Mouse (Mus musculus): ENCODE data around the gene Ggta1. TPM values are rescaled to one million over a fixed set of nuclear protein-coding genes. Genes with fewer than 3 reads are reported as not detected.
A peak's percentile ranks its signal among the peaks of the same experiment; 100 is the strongest.

Gene Ggta1
- not detected in 2 replicates for polyA plus RNA-seq (2012; ENCODE audit: insufficient read depth, insufficient read length, low replicate concordance, missing spikeins)

DNA sequence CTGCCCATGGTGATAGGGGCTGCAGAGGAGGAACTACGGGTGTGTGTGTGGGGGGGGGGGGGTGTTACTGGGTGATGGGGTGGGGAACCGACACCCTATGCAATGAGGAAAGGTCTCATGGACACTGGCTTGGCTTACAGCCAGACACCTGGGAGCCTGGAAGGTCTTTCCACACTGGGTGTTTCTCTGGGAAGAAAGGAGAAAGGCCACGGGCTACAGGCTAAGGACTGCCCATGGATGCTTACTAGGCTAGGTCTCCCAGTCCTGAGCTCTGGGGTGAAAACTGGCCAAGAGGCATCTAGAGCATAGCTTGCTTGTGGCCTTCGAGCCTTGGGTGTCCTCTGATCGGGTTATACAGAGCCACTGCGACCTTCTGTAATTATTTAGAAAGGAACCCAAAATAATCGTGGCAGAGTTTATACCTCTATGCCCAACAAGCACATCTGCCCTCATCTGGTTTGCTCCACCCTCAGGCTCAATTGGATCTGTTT lies at the start of gene Ggta1:
Gene Ggta1 (minus strand): TSS at position 441 of the 491 bp plus-strand sequence.
- Histone ChIP-seq H3K27ac (ENCODE audit: insufficient read depth, low read depth, low read length) (no peak within 1 kb of the TSS), H3K4me1 (ENCODE audit: control insufficient read depth, insufficient read depth, low read length) (peaks cover 14% of the 10 kb centered on the region), H3K4me3 (ENCODE audit: insufficient read depth, low read depth, low read length) (peak within 1 kb of the TSS; percentile 37)
- TF ChIP-seq CTCF (IDR thresholded peaks at IDR 0.05; ENCODE audit: insufficient read depth, low read depth, low read length) (no peak), POLR2A (IDR thresholded peaks at IDR 0.05; ENCODE audit: insufficient read depth, low read depth, low read length) (no peak)
- WGBS: 41% methylated on average over 7 of the region's 7 CpGs

- TF ChIP-seq POLR2A (IDR thresholded peaks at IDR 0.05; ENCODE audit: insufficient read depth, low read depth, low read length) (no peak), CTCF (IDR thresholded peaks at IDR 0.05; ENCODE audit: insufficient read depth, low read depth, low read length) (no peak)
- Histone ChIP-seq H3K4me3 (ENCODE audit: insufficient read depth, low read depth, low read length) (no peak overlapping the region), H3K4me1 (ENCODE audit: control insufficient read depth, insufficient read depth, low read length) (peaks cover 20% of the 10 kb centered on the region), H3K27ac (ENCODE audit: insufficient read depth, low read depth, low read length) (no peak overlapping the region)
- 94% methylated on average over 4 of the region's 4 CpGs for WGBS
Measured at GRCm38 (mm10) chr2:35512226-35512625, 49.2 kb upstream of the Ggta1 start.

DNA sequence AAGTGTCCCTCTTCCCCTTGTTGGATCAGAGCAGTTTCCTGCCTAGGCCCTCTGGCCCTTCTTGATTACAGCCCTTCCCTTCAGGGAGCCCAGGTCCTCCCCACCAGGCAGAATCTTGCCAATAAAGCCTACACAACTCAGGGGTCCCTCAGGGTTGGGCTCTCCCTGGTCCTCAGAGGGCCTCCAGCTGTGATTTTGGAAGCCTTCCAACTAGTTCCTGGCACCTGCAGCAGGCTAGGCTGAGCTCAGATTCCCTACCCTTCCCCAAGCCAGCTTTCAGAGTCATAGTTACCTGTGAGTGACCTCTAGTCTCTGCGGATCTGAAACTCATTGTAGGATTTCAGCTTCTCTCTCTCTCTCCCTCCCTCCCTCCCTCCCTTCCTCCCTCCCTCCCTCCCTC lies 47.9 kb upstream of the Ggta1 start:
- no peak for TF ChIP-seq CTCF (IDR thresholded peaks at IDR 0.05; ENCODE audit: insufficient read depth, low read depth, low read length)
- no peak for TF ChIP-seq POLR2A (IDR thresholded peaks at IDR 0.05; ENCODE audit: insufficient read depth, low read depth, low read length)
- H3K27ac ChIP-seq (ENCODE audit: insufficient read depth, low read depth, low read length): no peak overlapping the region
- 67% methylated on average over 1 of the region's 1 CpGs for WGBS

GRCm38 (mm10) chr2:35509888-35510287 lies 46.9 kb upstream of the Ggta1 start:
- H3K27ac ChIP-seq (ENCODE audit: insufficient read depth, low read depth, low read length): no peak overlapping the region
- no peak overlapping the region for H3K4me3 ChIP-seq (ENCODE audit: insufficient read depth, low read depth, low read length)
- TF ChIP-seq CTCF (IDR thresholded peaks at IDR 0.05; ENCODE audit: insufficient read depth, low read depth, low read length) (no peak), POLR2A (IDR thresholded peaks at IDR 0.05; ENCODE audit: insufficient read depth, low read depth, low read length) (no peak)
- WGBS: 94% methylated on average over 4 of the region's 4 CpGs
- H3K4me1 ChIP-seq (ENCODE audit: control insufficient read depth, insufficient read depth, low read length): peaks cover 31% of the 10 kb centered on the region

More for the DNA sequence above, 47.9 kb upstream of the Ggta1 start:
- H3K4me3 ChIP-seq (ENCODE audit: insufficient read depth, low read depth, low read length): no peak overlapping the region
- peaks cover 31% of the 10 kb centered on the region for H3K4me1 ChIP-seq (ENCODE audit: control insufficient read depth, insufficient read depth, low read length)

DNA sequence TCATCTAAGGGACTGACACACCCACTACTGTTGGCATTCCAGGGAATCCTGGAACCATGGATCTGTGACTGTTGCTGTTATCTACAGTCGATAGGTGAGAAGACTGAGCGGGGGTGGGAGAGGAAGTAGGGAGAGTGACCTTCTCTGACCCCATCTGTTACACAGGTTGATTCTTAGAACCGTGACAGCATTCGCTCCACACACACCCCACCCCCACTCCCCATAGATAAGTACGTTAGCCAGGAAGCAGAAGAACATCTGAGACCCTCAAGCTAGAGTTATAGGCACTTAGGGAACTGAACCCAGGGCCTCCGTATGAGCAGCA lies 46.3 kb upstream of the Ggta1 start:
- 82% methylated on average over 6 of the region's 6 CpGs for WGBS
- TF ChIP-seq CTCF (IDR thresholded peaks at IDR 0.05; ENCODE audit: insufficient read depth, low read depth, low read length) (no peak), POLR2A (IDR thresholded peaks at IDR 0.05; ENCODE audit: insufficient read depth, low read depth, low read length) (no peak)
- H3K4me1 ChIP-seq (ENCODE audit: control insufficient read depth, insufficient read depth, low read length): peaks cover 30% of the 10 kb centered on the region
- no peak overlapping the region for H3K27ac ChIP-seq (ENCODE audit: insufficient read depth, low read depth, low read length)
- H3K4me3 ChIP-seq (ENCODE audit: insufficient read depth, low read depth, low read length): no peak overlapping the region

DNA sequence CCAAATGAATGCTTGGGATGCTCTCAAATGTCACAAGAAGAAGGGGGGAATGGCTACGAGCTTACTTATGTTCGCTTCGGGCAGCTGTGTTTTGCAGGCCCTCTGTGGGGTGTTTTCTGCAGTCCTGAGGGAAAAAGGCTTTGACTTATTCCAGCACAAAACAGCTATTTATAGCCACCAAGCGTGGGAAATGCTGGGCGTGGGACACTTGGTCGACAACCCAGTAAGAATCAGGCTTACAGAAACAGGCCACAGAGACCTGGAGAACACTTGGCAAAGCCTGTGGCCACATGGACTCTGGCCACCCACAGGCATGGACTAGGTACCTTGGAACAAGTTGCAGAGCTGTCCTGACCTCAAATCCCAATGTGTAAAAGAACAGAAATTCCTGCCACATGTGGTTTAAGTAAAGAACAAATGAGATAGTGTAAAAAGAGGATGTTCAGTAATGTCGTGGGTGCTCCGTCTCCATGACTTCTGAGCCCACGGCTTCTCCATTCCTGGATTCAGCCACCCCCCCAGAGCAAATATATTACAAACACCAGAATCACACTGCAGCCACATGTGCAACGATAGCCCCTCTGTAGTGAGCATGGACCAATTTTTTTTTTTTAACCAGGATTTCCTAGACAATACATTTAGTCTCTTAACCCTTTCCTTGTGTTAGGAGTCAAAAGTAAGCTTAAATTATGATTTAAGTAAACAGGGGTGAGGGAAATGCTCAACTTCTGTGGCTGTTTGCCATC lies 45.7 kb upstream of the Ggta1 start:
- Histone ChIP-seq H3K4me3 (ENCODE audit: insufficient read depth, low read depth, low read length) (no peak overlapping the region), H3K4me1 (ENCODE audit: control insufficient read depth, insufficient read depth, low read length) (peaks cover 25% of the 10 kb centered on the region), H3K27ac (ENCODE audit: insufficient read depth, low read depth, low read length) (peak overlapping the region; percentile 73; the same call in 1 of the 2 replicates)
- no peak for TF ChIP-seq POLR2A (IDR thresholded peaks at IDR 0.05; ENCODE audit: insufficient read depth, low read depth, low read length)
- TF ChIP-seq CTCF (IDR thresholded peaks at IDR 0.05; ENCODE audit: insufficient read depth, low read depth, low read length): no peak
- 23% methylated on average over 10 of the region's 10 CpGs for WGBS

- no peak overlapping the region for H3K27ac ChIP-seq (ENCODE audit: insufficient read depth, low read depth, low read length)
- H3K4me1 ChIP-seq (ENCODE audit: control insufficient read depth, insufficient read depth, low read length): peaks cover 34% of the 10 kb centered on the region
- 35% methylated on average over 9 of the region's 9 CpGs for WGBS
- H3K4me3 ChIP-seq (ENCODE audit: insufficient read depth, low read depth, low read length): no peak overlapping the region
- TF ChIP-seq CTCF (IDR thresholded peaks at IDR 0.05; ENCODE audit: insufficient read depth, low read depth, low read length) (no peak), POLR2A (IDR thresholded peaks at IDR 0.05; ENCODE audit: insufficient read depth, low read depth, low read length) (no peak)
Measured at GRCm38 (mm10) chr2:35507191-35507511, 44.1 kb upstream of the Ggta1 start.

DNA sequence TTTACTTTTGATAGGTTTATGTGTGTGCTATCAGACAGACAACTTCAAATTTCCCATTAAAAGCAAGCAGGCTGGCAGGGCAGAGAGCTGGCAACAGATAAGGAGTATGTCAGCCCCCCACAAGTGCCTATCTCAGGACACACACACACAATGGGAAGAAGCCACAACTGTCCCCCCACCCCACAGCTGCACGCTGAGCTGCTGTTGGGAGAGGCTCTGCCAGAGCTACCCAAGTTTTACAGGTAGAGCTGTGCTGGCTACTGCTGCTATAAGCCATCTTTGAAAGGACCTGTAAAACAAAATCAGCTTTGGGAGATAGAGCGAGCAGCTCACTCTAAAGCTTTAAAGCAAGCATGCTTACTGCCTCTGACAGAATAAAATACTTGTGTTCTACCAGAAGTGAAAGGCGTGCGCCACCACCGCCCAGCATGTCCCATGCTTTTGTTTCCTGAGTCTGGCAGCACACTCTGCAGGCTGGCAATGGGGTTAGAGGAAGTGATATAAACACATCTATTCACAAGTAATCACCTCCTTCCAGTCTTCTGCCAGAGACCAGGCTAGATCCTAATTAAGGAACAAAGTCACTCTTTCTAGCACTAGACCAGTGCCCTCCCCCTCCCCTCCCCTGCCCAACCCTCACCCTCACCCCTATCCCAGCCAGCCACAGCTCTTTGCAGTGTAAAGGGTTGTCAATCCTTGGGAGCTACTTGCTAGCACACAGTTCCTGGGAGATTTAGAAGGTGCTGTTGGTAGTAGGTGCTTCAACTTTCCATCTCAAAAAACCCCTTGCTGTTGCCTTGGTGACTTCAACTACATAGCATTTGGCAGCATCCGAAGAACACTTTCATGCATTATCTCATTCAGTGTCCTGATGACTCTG lies 43.5 kb upstream of the Ggta1 start:
- Histone ChIP-seq H3K4me3 (ENCODE audit: insufficient read depth, low read depth, low read length) (no peak overlapping the region), H3K27ac (ENCODE audit: insufficient read depth, low read depth, low read length) (no peak overlapping the region), H3K4me1 (ENCODE audit: control insufficient read depth, insufficient read depth, low read length) (peaks cover 34% of the 10 kb centered on the region)
- TF ChIP-seq CTCF (IDR thresholded peaks at IDR 0.05; ENCODE audit: insufficient read depth, low read depth, low read length): no peak
- WGBS: 45% methylated on average over 6 of the region's 6 CpGs
